27 mouse cellular contexts compared by ENCODE assay signal in genomic region chr12:84573094-84573493, GRCm38 (mm10). TPM values are rescaled to one million over a fixed set of nuclear protein-coding genes. Genes with fewer than 3 reads are reported as not detected.
DNase-seq lines count a peak whose midpoint lies in the region; ATAC-seq and TF ChIP-seq lines count a peak whose summit lies in the region.
"Had no signal": no experiment of that assay in that cellular context is flagged by ENCODE, and none has a peak within 500 bp of the region (broad histone marks: within the 10 kb centered on the region; RNA-seq: fewer than 3 reads in every experiment).

No protein-coding gene starts in this region.

- H3K36me3 ChIP-seq in hindbrain, embryonic 12.5 days = no peaks in the 10 kb centered on the region
- H3K36me3 ChIP-seq in hindbrain, postnatal 0 days (ENCODE audit: insufficient read depth, low read length) = no peaks in the 10 kb centered on the region
- no peaks in the 10 kb centered on the region for H3K36me3 ChIP-seq in midbrain, embryonic 11.5 days (ENCODE audit: control insufficient read depth, insufficient read depth, low read length)
- no peaks in the 10 kb centered on the region for H3K36me3 ChIP-seq in midbrain, embryonic 16.5 days (ENCODE audit: control insufficient read depth, insufficient read depth, low read length)
- no peaks in the 10 kb centered on the region for H3K36me3 ChIP-seq in hindbrain, embryonic 14.5 days (replicated peaks; ENCODE audit: control insufficient read depth, insufficient read depth)
- H3K36me3 ChIP-seq: embryonic facial prominence, embryonic 13.5 days; embryonic facial prominence, embryonic 15.5 days; forebrain, embryonic 10.5 days; forebrain, embryonic 12.5 days had no signal

- DNase-seq in hindbrain, postnatal 0 days (ENCODE audit: low spot score) = no peak
- DNase-seq in midbrain, embryonic 11.5 days (ENCODE audit: low spot score, missing footprints) = peak; percentile 90
- DNase-seq in hindbrain, embryonic 14.5 days (ENCODE audit: low spot score) = no peak
- no peak for DNase-seq in thymus, postnatal 25 days
- DNase-seq: adrenal gland, adult 2 months; adrenal gland, postnatal 10 days; adrenal gland, postnatal 25 days; cerebellum, adult 11 months; cerebellum, adult 18-20 months; cerebellum, adult 8-10 months; cerebellum, adult 9-11 months; cerebellum, postnatal 14 days; cerebellum, postnatal 36 days; embryo, embryonic 11 days had no signal

- H3K4me1 ChIP-seq in hindbrain, embryonic 12.5 days = peaks cover 14% of the 10 kb centered on the region
- H3K4me1 ChIP-seq in hindbrain, postnatal 0 days (ENCODE audit: insufficient read depth, low read length) = no peaks in the 10 kb centered on the region
- peaks cover 10% of the 10 kb centered on the region for H3K4me1 ChIP-seq in midbrain, embryonic 11.5 days (ENCODE audit: control insufficient read depth, insufficient read depth, low read length)
- H3K4me1 ChIP-seq in midbrain, embryonic 16.5 days (ENCODE audit: control insufficient read depth, insufficient read depth, low read length) = peaks cover 2% of the 10 kb centered on the region; the same call in 1 of the 2 replicates
- H3K4me1 ChIP-seq in hindbrain, embryonic 14.5 days (replicated peaks; ENCODE audit: control insufficient read depth, insufficient read depth, low read length) = no peaks in the 10 kb centered on the region

- TF ChIP-seq CTCF in hindbrain, postnatal 0 days (IDR thresholded peaks at IDR 0.05; ENCODE audit: low read depth) = no peak

- 13% methylated on average over 7 of the region's 7 CpGs for WGBS in hindbrain, embryonic 12.5 days
- 19% methylated on average over 7 of the region's 7 CpGs for WGBS in hindbrain, postnatal 0 days
- WGBS in midbrain, embryonic 11.5 days = 14% methylated on average over 7 of the region's 7 CpGs
- WGBS in midbrain, embryonic 16.5 days = 16% methylated on average over 7 of the region's 7 CpGs
- WGBS in hindbrain, embryonic 14.5 days = 17% methylated on average over 7 of the region's 7 CpGs

- H3K9ac ChIP-seq in hindbrain, embryonic 12.5 days = no peak overlapping the region
- no peak overlapping the region for H3K9ac ChIP-seq in hindbrain, postnatal 0 days (replicated peaks; ENCODE audit: low read length)
- H3K9ac ChIP-seq in midbrain, embryonic 11.5 days (ENCODE audit: low read length) = no peak overlapping the region
- no peak overlapping the region for H3K9ac ChIP-seq in midbrain, embryonic 16.5 days (ENCODE audit: low read depth, low read length)
- H3K9ac ChIP-seq in hindbrain, embryonic 14.5 days = no peak overlapping the region
- H3K9ac ChIP-seq: embryonic facial prominence, embryonic 13.5 days; embryonic facial prominence, embryonic 15.5 days; forebrain, embryonic 12.5 days had no signal

- H3K9me3 ChIP-seq in hindbrain, embryonic 12.5 days (replicated peaks) = no peaks in the 10 kb centered on the region
- H3K9me3 ChIP-seq in hindbrain, postnatal 0 days (ENCODE audit: low read length) = no peaks in the 10 kb centered on the region
- no peaks in the 10 kb centered on the region for H3K9me3 ChIP-seq in midbrain, embryonic 11.5 days (ENCODE audit: control insufficient read depth, low read length)
- no peaks in the 10 kb centered on the region for H3K9me3 ChIP-seq in midbrain, embryonic 16.5 days (replicated peaks; ENCODE audit: control insufficient read depth, low read length, poor library complexity, severe bottlenecking)
- no peaks in the 10 kb centered on the region for H3K9me3 ChIP-seq in hindbrain, embryonic 14.5 days (ENCODE audit: control insufficient read depth, low read length)
- H3K9me3 ChIP-seq: embryonic facial prominence, embryonic 13.5 days; embryonic facial prominence, embryonic 15.5 days; forebrain, embryonic 10.5 days; forebrain, embryonic 12.5 days had no signal

- no peak overlapping the region for H3K4me3 ChIP-seq in hindbrain, embryonic 12.5 days
- H3K4me3 ChIP-seq in hindbrain, postnatal 0 days (ENCODE audit: low read length) = no peak overlapping the region
- H3K4me3 ChIP-seq in midbrain, embryonic 11.5 days (ENCODE audit: low read depth, low read length) = no peak overlapping the region
- no peak overlapping the region for H3K4me3 ChIP-seq in midbrain, embryonic 16.5 days (ENCODE audit: low read depth, low read length)
- H3K4me3 ChIP-seq in hindbrain, embryonic 14.5 days (replicated peaks; ENCODE audit: low read length) = no peak overlapping the region
- H3K4me3 ChIP-seq: embryonic facial prominence, embryonic 13.5 days; embryonic facial prominence, embryonic 15.5 days; erythroblast, embryonic 14.5 days; forebrain, embryonic 10.5 days; forebrain, embryonic 12.5 days had no signal

- no peak for ATAC-seq in hindbrain, embryonic 12.5 days (ENCODE audit: low FRiP score)
- no peak for ATAC-seq in hindbrain, postnatal 0 days
- no peak for ATAC-seq in midbrain, embryonic 11.5 days (ENCODE audit: low FRiP score)
- no peak for ATAC-seq in midbrain, embryonic 16.5 days
- no peak for ATAC-seq in hindbrain, embryonic 14.5 days (ENCODE audit: low FRiP score)
- ATAC-seq: forebrain, embryonic 14.5 days had no signal

- 0 out of 2 replicates have a peak overlapping the region, but pooled peaks have one; percentile 1 for H3K4me2 ChIP-seq in hindbrain, embryonic 12.5 days (replicated peaks)
- H3K4me2 ChIP-seq in hindbrain, postnatal 0 days (ENCODE audit: low read depth, low read length) = no peak overlapping the region
- H3K4me2 ChIP-seq in midbrain, embryonic 11.5 days = no peak overlapping the region
- no peak overlapping the region for H3K4me2 ChIP-seq in midbrain, embryonic 16.5 days (ENCODE audit: low read length)
- 0 out of 2 replicates have a peak overlapping the region, but pooled peaks have one; percentile 4 for H3K4me2 ChIP-seq in hindbrain, embryonic 14.5 days (replicated peaks)
- H3K4me2 ChIP-seq: embryonic facial prominence, embryonic 13.5 days; embryonic facial prominence, embryonic 15.5 days; forebrain, embryonic 12.5 days had no signal

- H3K27ac ChIP-seq in hindbrain, embryonic 12.5 days = no peak overlapping the region
- no peak overlapping the region for H3K27ac ChIP-seq in hindbrain, postnatal 0 days
- no peak overlapping the region for H3K27ac ChIP-seq in midbrain, embryonic 11.5 days (ENCODE audit: low read depth, low read length)
- H3K27ac ChIP-seq in midbrain, embryonic 16.5 days (ENCODE audit: low read length) = no peak overlapping the region
- no peak overlapping the region for H3K27ac ChIP-seq in hindbrain, embryonic 14.5 days
- H3K27ac ChIP-seq: embryonic facial prominence, embryonic 13.5 days; embryonic facial prominence, embryonic 15.5 days; forebrain, embryonic 10.5 days; forebrain, embryonic 12.5 days had no signal

- peaks cover 99% of the 10 kb centered on the region for H3K27me3 ChIP-seq in hindbrain, embryonic 12.5 days
- H3K27me3 ChIP-seq in hindbrain, postnatal 0 days (ENCODE audit: insufficient read depth, low read length) = peaks cover 67% of the 10 kb centered on the region
- H3K27me3 ChIP-seq in midbrain, embryonic 11.5 days (ENCODE audit: control insufficient read depth, insufficient read depth, low read length) = peaks cover 66% of the 10 kb centered on the region
- H3K27me3 ChIP-seq in midbrain, embryonic 16.5 days (ENCODE audit: control insufficient read depth, insufficient read depth, low read depth, low read length) = peaks cover 34% of the 10 kb centered on the region
- peaks cover 84% of the 10 kb centered on the region for H3K27me3 ChIP-seq in hindbrain, embryonic 14.5 days (ENCODE audit: control insufficient read depth, insufficient read depth, low read length)

RNA-seq across cellular contexts. Expression of gene Vsx2, which starts 3.5 kb away (rescaled TPM):
- polyA plus RNA-seq in hindbrain, embryonic 12.5 days (2016; fragmentation: Nextera tagmentation; extraction: Ambion mirVana) = 8.3 and 9.4 TPM in 2 replicates
- 2.5 and 4.0 TPM in 2 replicates for total RNA-seq in hindbrain, postnatal 0 days (2014; rRNA removed)
- 1.8 and 2.4 TPM in 2 replicates for polyA plus RNA-seq in hindbrain, postnatal 0 days (2015; fragmentation: Nextera tagmentation; extraction: Ambion mirVana)
- polyA plus RNA-seq in midbrain, embryonic 11.5 days (2014; fragmentation: Nextera tagmentation; extraction: Ambion mirVana) = 0.66 and 0.99 TPM in 2 replicates
- 1.5 and 1.9 TPM in 2 replicates for polyA plus RNA-seq in midbrain, embryonic 16.5 days (2015; fragmentation: Nextera tagmentation; extraction: Ambion mirVana)
- polyA plus RNA-seq in hindbrain, embryonic 14.5 days (2014; fragmentation: Nextera tagmentation; extraction: Ambion mirVana) = 4.8 and 5.0 TPM in 2 replicates
- total RNA-seq: adrenal gland, adult 2 months; adrenal gland, postnatal 10 days; adrenal gland, postnatal 25 days; adrenal gland, postnatal 4 days; common myeloid progenitor, adult 5-6 weeks; ES-E14; MEL had no signal
- polyA plus RNA-seq: adrenal gland, adult 2 months; C2C12; erythroblast, embryonic 14.5 days; forebrain, embryonic 14.5 days had no signal

RNA-seq across cellular contexts. Expression of gene Abcd4, which starts 44.1 kb away (rescaled TPM):
- polyA plus RNA-seq in hindbrain, embryonic 12.5 days (2016; fragmentation: Nextera tagmentation; extraction: Ambion mirVana) = 13.7 and 17.1 TPM in 2 replicates
- total RNA-seq in hindbrain, postnatal 0 days (2014; rRNA removed) = 7.5 and 12.3 TPM in 2 replicates
- polyA plus RNA-seq in hindbrain, postnatal 0 days (2015; fragmentation: Nextera tagmentation; extraction: Ambion mirVana) = 9.2 and 10.9 TPM in 2 replicates
- polyA plus RNA-seq in midbrain, embryonic 11.5 days (2014; fragmentation: Nextera tagmentation; extraction: Ambion mirVana) = 6.4 and 7.6 TPM in 2 replicates
- polyA plus RNA-seq in midbrain, embryonic 16.5 days (2015; fragmentation: Nextera tagmentation; extraction: Ambion mirVana) = 13.9 and 14.5 TPM in 2 replicates
- polyA plus RNA-seq in hindbrain, embryonic 14.5 days (2014; fragmentation: Nextera tagmentation; extraction: Ambion mirVana) = 9.5 and 9.9 TPM in 2 replicates

Comparison
In these comparisons a context has a peak if more than half of its experiments do, and no peak if none do; other contexts are left out.
1. H3K4me2 ChIP-seq: peak in hindbrain, embryonic 12.5 days (single experiment) and hindbrain, embryonic 14.5 days (single experiment); none in hindbrain, postnatal 0 days (single experiment), midbrain, embryonic 11.5 days (single experiment) and midbrain, embryonic 16.5 days (single experiment).